Mouse (Mus musculus) activated CD4-positive, CD25-positive, alpha-beta regulatory T cell, adult 4 months (primary cell): Measurements from ENCODE around the gene Pkmyt1. TPM values are rescaled to one million over a fixed set of nuclear protein-coding genes. Genes with fewer than 3 reads are reported as not detected.

Source experiments
- polyA plus RNA-seq, 2 experiments: library from polyadenylated mRNA; unstranded; fragments of 100-300 nt; shearing (Covaris generic); gene quantifications; one replicate each; pipeline ENCODE4 v1.2.1; 2017

Gene Pkmyt1
- polyA plus RNA-seq, 2 experiments from 2014 or later = 12.2 to 13.0 TPM

Other genes starting within 250 kb of the Pkmyt1 start
- not detected for gene Vmn2r117, start 246.6 kb upstream of the Pkmyt1 start, polyA plus RNA-seq
- gene Zfp213, start 162.1 kb upstream of the Pkmyt1 start, polyA plus RNA-seq = 1 to 10 TPM; 4.3 to 4.9 TPM
- gene Zfp13, start 126.8 kb upstream of the Pkmyt1 start, polyA plus RNA-seq = not detected
- 1 to 10 TPM; 1.3 to 3.4 TPM for gene Zscan10, start 125.5 kb upstream of the Pkmyt1 start, polyA plus RNA-seq
- gene Mmp25, start 81.1 kb upstream of the Pkmyt1 start, polyA plus RNA-seq = 1 to 10 TPM; 1.0 to 2.0 TPM
- under 1 TPM in 1 of 2 experiments, not detected in 1; 0.49 TPM for gene Bicdl2, start 65.8 kb upstream of the Pkmyt1 start, polyA plus RNA-seq
- gene Hcfc1r1, start 52.7 kb upstream of the Pkmyt1 start, polyA plus RNA-seq = 10 to 100 TPM; 62.9 to 71.5 TPM
- gene Thoc6, start 52.5 kb upstream of the Pkmyt1 start, polyA plus RNA-seq = 10 to 100 TPM; 35.6 to 37.7 TPM
- gene Tnfrsf12a, start 48.9 kb upstream of the Pkmyt1 start, polyA plus RNA-seq = 1 to 10 TPM; 5.6 to 6.5 TPM
- gene Cldn6, start 47.1 kb upstream of the Pkmyt1 start, polyA plus RNA-seq = not detected
- gene Cldn9, start 42.3 kb upstream of the Pkmyt1 start, polyA plus RNA-seq = not detected
- gene 1520401A03Rik, start 3.6 kb upstream of the Pkmyt1 start, polyA plus RNA-seq = not detected
- 1 to 10 TPM in 1 of 2 experiments, under 1 TPM in 1; 0.91 to 2.7 TPM for gene Paqr4, start 14.5 kb downstream of the Pkmyt1 start, polyA plus RNA-seq
- 1 to 10 TPM in 1 of 2 experiments, under 1 TPM in 1; 0.71 to 1.2 TPM for gene Kremen2, start 19.5 kb downstream of the Pkmyt1 start, polyA plus RNA-seq
- gene Flywch1, start 45.3 kb downstream of the Pkmyt1 start, polyA plus RNA-seq = 10 to 100 TPM; 13.2 to 13.3 TPM
- 1 to 10 TPM; 2.2 to 3.2 TPM for gene Flywch2, start 59.7 kb downstream of the Pkmyt1 start, polyA plus RNA-seq
- 100 to 1,000 TPM; 234 to 326 TPM for gene Srrm2, start 64.2 kb downstream of the Pkmyt1 start, polyA plus RNA-seq
- gene Elob, start 102.8 kb downstream of the Pkmyt1 start, polyA plus RNA-seq = 100 to 1,000 TPM; 686 to 746 TPM
- 1 to 10 TPM; 1.1 to 2.4 TPM for gene Prss33, start 109.7 kb downstream of the Pkmyt1 start, polyA plus RNA-seq
- gene Prss32, start 117.5 kb downstream of the Pkmyt1 start, polyA plus RNA-seq = 1 to 10 TPM in 1 of 2 experiments, not detected in 1; 2.6 TPM
- 10 to 100 TPM in 1 of 2 experiments, 1 to 10 TPM in 1; 6.4 to 10.5 TPM for gene Prss41, start 117.8 kb downstream of the Pkmyt1 start, polyA plus RNA-seq
- gene Prss21, start 141.7 kb downstream of the Pkmyt1 start, polyA plus RNA-seq = not detected
- gene Dcpp1, start 154.5 kb downstream of the Pkmyt1 start, polyA plus RNA-seq = not detected
- gene Dcpp2, start 154.5 kb downstream of the Pkmyt1 start, polyA plus RNA-seq = not detected
- not detected for gene Dcpp3, start 191.1 kb downstream of the Pkmyt1 start, polyA plus RNA-seq
- gene Sbp, start 215.3 kb downstream of the Pkmyt1 start, polyA plus RNA-seq = not detected
- not detected for gene Sbpl, start 228.9 kb downstream of the Pkmyt1 start, polyA plus RNA-seq